Comparison of ENCODE assay signal across 8 mouse cellular contexts in genomic region chr10:81429092-81429491, GRCm38 (mm10). TPM values are rescaled to one million over a fixed set of nuclear protein-coding genes. Genes with fewer than 3 reads are reported as not detected.
DNase-seq lines count a peak whose midpoint lies in the region; ATAC-seq lines count a peak whose summit lies in the region.

No protein-coding gene starts in this region.

- no peak overlapping the region for H3K9ac ChIP-seq in forebrain, embryonic 16.5 days (replicated peaks; ENCODE audit: low read depth, low read length)
- no peak overlapping the region for H3K9ac ChIP-seq in neural tube, embryonic 11.5 days (ENCODE audit: low read length)

- peak overlapping the region; percentile 84; the same call in 1 of the 2 replicates for H3K4me3 ChIP-seq in forebrain, embryonic 10.5 days
- no peak overlapping the region for H3K4me3 ChIP-seq in forebrain, embryonic 16.5 days (replicated peaks; ENCODE audit: low read length)
- H3K4me3 ChIP-seq in limb, embryonic 10.5 days, result peak overlapping the region; percentile 85
- H3K4me3 ChIP-seq in neural tube, embryonic 11.5 days (ENCODE audit: low read depth, low read length), result peak overlapping the region; percentile 86; the same call in 1 of the 2 replicates

- H3K4me1 ChIP-seq in forebrain, embryonic 10.5 days, result peaks cover 70% of the 10 kb centered on the region
- peaks cover 59% of the 10 kb centered on the region for H3K4me1 ChIP-seq in forebrain, embryonic 16.5 days (replicated peaks; ENCODE audit: control insufficient read depth, insufficient read depth, low read length)
- peaks cover 70% of the 10 kb centered on the region for H3K4me1 ChIP-seq in limb, embryonic 10.5 days
- H3K4me1 ChIP-seq in neural tube, embryonic 11.5 days (ENCODE audit: control insufficient read depth, insufficient read depth, low read length), result peaks cover 17% of the 10 kb centered on the region

- no peak overlapping the region for H3K4me2 ChIP-seq in forebrain, embryonic 16.5 days (ENCODE audit: low read length)
- no peak overlapping the region for H3K4me2 ChIP-seq in neural tube, embryonic 11.5 days (ENCODE audit: low read depth)

- no peak for ATAC-seq in forebrain, embryonic 16.5 days
- ATAC-seq in neural tube, embryonic 11.5 days (ENCODE audit: insufficient read depth, low FRiP score, low TSS enrichment), result no peak

- intact Hi-C loops in gastrocnemius, postnatal 14 days (cut with DNase I; ENCODE audit: low total_unique reads), result no loop called here
- intact Hi-C loops in left cerebral cortex, postnatal 25 days (cut with DNase I), result no loop called here

- H3K27ac ChIP-seq in forebrain, embryonic 10.5 days, result peak overlapping the region; percentile 93; the same call in 1 of the 2 replicates
- H3K27ac ChIP-seq in forebrain, embryonic 16.5 days (ENCODE audit: low read length), result no peak overlapping the region
- H3K27ac ChIP-seq in limb, embryonic 10.5 days, result no peak overlapping the region
- no peak overlapping the region for H3K27ac ChIP-seq in neural tube, embryonic 11.5 days (ENCODE audit: low read depth, low read length)

- no peaks in the 10 kb centered on the region for H3K9me3 ChIP-seq in forebrain, embryonic 10.5 days
- no peaks in the 10 kb centered on the region for H3K9me3 ChIP-seq in forebrain, embryonic 16.5 days (ENCODE audit: control insufficient read depth, low read length)
- no peaks in the 10 kb centered on the region for H3K9me3 ChIP-seq in limb, embryonic 10.5 days (replicated peaks)
- H3K9me3 ChIP-seq in neural tube, embryonic 11.5 days (ENCODE audit: control insufficient read depth, low read length), result no peaks in the 10 kb centered on the region

- no peak for DNase-seq in forebrain, embryonic 10.5 days (ENCODE audit: extremely low spot score, low spot score)
- peak; percentile 8 for DNase-seq in right cerebral cortex, postnatal 14 days
- no peak for DNase-seq in right cerebral cortex, adult 18-20 months
- peak; percentile 5 for DNase-seq in gastrocnemius, postnatal 14 days
- no peak for DNase-seq in limb, embryonic 10.5 days (ENCODE audit: low spot score)
- DNase-seq in neural tube, embryonic 11.5 days (ENCODE audit: low spot score), result peak; percentile 7
- no peak for DNase-seq in left cerebral cortex, postnatal 25 days (ENCODE audit: low spot score in 2 of 2)

- H3K27me3 ChIP-seq in forebrain, embryonic 10.5 days (ENCODE audit: poor library complexity, severe bottlenecking), result peaks cover 92% of the 10 kb centered on the region
- H3K27me3 ChIP-seq in forebrain, embryonic 16.5 days (replicated peaks; ENCODE audit: control insufficient read depth, insufficient read depth, low read length), result peaks cover 3% of the 10 kb centered on the region; the same call in 1 of the 2 replicates
- H3K27me3 ChIP-seq in limb, embryonic 10.5 days (ENCODE audit: low read depth, poor library complexity, severe bottlenecking), result peaks cover 87% of the 10 kb centered on the region
- peaks cover 58% of the 10 kb centered on the region for H3K27me3 ChIP-seq in neural tube, embryonic 11.5 days (ENCODE audit: control insufficient read depth, insufficient read depth, low read length)

- WGBS in forebrain, embryonic 10.5 days, result 21% methylated on average over 2 of the region's 2 CpGs
- WGBS in forebrain, embryonic 16.5 days, result 33% methylated on average over 2 of the region's 2 CpGs
- WGBS in limb, embryonic 10.5 days, result 22% methylated on average over 2 of the region's 2 CpGs
- WGBS in neural tube, embryonic 11.5 days, result 15% methylated on average over 2 of the region's 2 CpGs

- no peaks in the 10 kb centered on the region for H3K36me3 ChIP-seq in forebrain, embryonic 10.5 days (replicated peaks)
- no peaks in the 10 kb centered on the region for H3K36me3 ChIP-seq in forebrain, embryonic 16.5 days (ENCODE audit: control insufficient read depth, insufficient read depth)
- H3K36me3 ChIP-seq in limb, embryonic 10.5 days, result no peaks in the 10 kb centered on the region
- no peaks in the 10 kb centered on the region for H3K36me3 ChIP-seq in neural tube, embryonic 11.5 days (ENCODE audit: control insufficient read depth, insufficient read depth, low read length)

RNA-seq across cellular contexts. Expression of gene Nfic, which starts 26.3 kb away (rescaled TPM):
- polyA plus RNA-seq in forebrain, embryonic 10.5 days (2016; fragmentation: Nextera tagmentation; extraction: Ambion mirVana), result 7.3 and 8.6 TPM in 2 replicates
- 25.4 and 27.0 TPM in 2 replicates for polyA plus RNA-seq in forebrain, embryonic 16.5 days (2015; fragmentation: Nextera tagmentation; extraction: Ambion mirVana)
- 100 to 1,000 TPM; 262 to 320 TPM for total RNA-seq in gastrocnemius, postnatal 14 days (2021)
- polyA plus RNA-seq in limb, embryonic 10.5 days (2016; fragmentation: Nextera tagmentation; extraction: Ambion mirVana), result 9.3 and 19.8 TPM in 2 replicates
- 16.8 TPM in 2 replicates for polyA plus RNA-seq in neural tube, embryonic 11.5 days (2014; fragmentation: Nextera tagmentation; extraction: Ambion mirVana)
- 10 to 100 TPM; 81.1 to 87.3 TPM for total RNA-seq in left cerebral cortex, postnatal 25 days (2021)

RNA-seq across cellular contexts. Expression of gene Smim24, which starts 36.2 kb away (rescaled TPM):
- polyA plus RNA-seq in forebrain, embryonic 10.5 days (2016; fragmentation: Nextera tagmentation; extraction: Ambion mirVana), result 1.6 and 1.9 TPM in 2 replicates
- 1.2 and 1.8 TPM in 2 replicates for polyA plus RNA-seq in forebrain, embryonic 16.5 days (2015; fragmentation: Nextera tagmentation; extraction: Ambion mirVana)
- total RNA-seq in gastrocnemius, postnatal 14 days (2021), result under 1 TPM; 0.45 to 0.91 TPM
- polyA plus RNA-seq in limb, embryonic 10.5 days (2016; fragmentation: Nextera tagmentation; extraction: Ambion mirVana), result 1.9 and 2.9 TPM in 2 replicates
- 1.9 and 3.5 TPM in 2 replicates for polyA plus RNA-seq in neural tube, embryonic 11.5 days (2014; fragmentation: Nextera tagmentation; extraction: Ambion mirVana)
- total RNA-seq in left cerebral cortex, postnatal 25 days (2021), result 1 to 10 TPM in 1 of 2 experiments, under 1 TPM in 1; 0.89 to 1.5 TPM

RNA-seq across cellular contexts. Expression of gene Gm48552, which starts 40.3 kb away (rescaled TPM):
- 0.78 and 1.4 TPM in 2 replicates for polyA plus RNA-seq in forebrain, embryonic 10.5 days (2016; fragmentation: Nextera tagmentation; extraction: Ambion mirVana)
- polyA plus RNA-seq in forebrain, embryonic 16.5 days (2015; fragmentation: Nextera tagmentation; extraction: Ambion mirVana), result 1.0 and 2.2 TPM in 2 replicates
- under 1 TPM in 1 of 2 experiments, not detected in 1; 0.80 TPM for total RNA-seq in gastrocnemius, postnatal 14 days (2021)
- polyA plus RNA-seq in limb, embryonic 10.5 days (2016; fragmentation: Nextera tagmentation; extraction: Ambion mirVana), result 1.4 and 1.5 TPM in 2 replicates
- 0.97 and 1.3 TPM in 2 replicates for polyA plus RNA-seq in neural tube, embryonic 11.5 days (2014; fragmentation: Nextera tagmentation; extraction: Ambion mirVana)
- 1 to 10 TPM; 4.0 to 4.1 TPM for total RNA-seq in left cerebral cortex, postnatal 25 days (2021)

RNA-seq across cellular contexts. Expression of gene Gm48551, which starts 44.8 kb away (rescaled TPM):
- 2.6 and 3.1 TPM in 2 replicates for polyA plus RNA-seq in forebrain, embryonic 10.5 days (2016; fragmentation: Nextera tagmentation; extraction: Ambion mirVana)
- 6.2 and 8.8 TPM in 2 replicates for polyA plus RNA-seq in forebrain, embryonic 16.5 days (2015; fragmentation: Nextera tagmentation; extraction: Ambion mirVana)
- total RNA-seq in gastrocnemius, postnatal 14 days (2021), result under 1 TPM; 0.41 to 0.47 TPM
- polyA plus RNA-seq in limb, embryonic 10.5 days (2016; fragmentation: Nextera tagmentation; extraction: Ambion mirVana), result 3.8 and 4.2 TPM in 2 replicates
- 1.7 and 3.0 TPM in 2 replicates for polyA plus RNA-seq in neural tube, embryonic 11.5 days (2014; fragmentation: Nextera tagmentation; extraction: Ambion mirVana)
- total RNA-seq in left cerebral cortex, postnatal 25 days (2021), result 1 to 10 TPM; 3.5 to 4.2 TPM

RNA-seq across cellular contexts. Expression of gene Dohh, which starts 44.9 kb away (rescaled TPM):
- polyA plus RNA-seq in forebrain, embryonic 10.5 days (2016; fragmentation: Nextera tagmentation; extraction: Ambion mirVana), result 96.8 and 97.9 TPM in 2 replicates
- polyA plus RNA-seq in forebrain, embryonic 16.5 days (2015; fragmentation: Nextera tagmentation; extraction: Ambion mirVana), result 86.0 and 91.0 TPM in 2 replicates
- 10 to 100 TPM; 38.6 to 39.8 TPM for total RNA-seq in gastrocnemius, postnatal 14 days (2021)
- 101 and 115 TPM in 2 replicates for polyA plus RNA-seq in limb, embryonic 10.5 days (2016; fragmentation: Nextera tagmentation; extraction: Ambion mirVana)
- 64.1 and 76.1 TPM in 2 replicates for polyA plus RNA-seq in neural tube, embryonic 11.5 days (2014; fragmentation: Nextera tagmentation; extraction: Ambion mirVana)
- 10 to 100 TPM; 83.7 to 87.7 TPM for total RNA-seq in left cerebral cortex, postnatal 25 days (2021)

Comparison
In these comparisons a context has a peak if more than half of its experiments do, and no peak if none do; other contexts are left out.
1. DNase-seq: peak in right cerebral cortex, postnatal 14 days (single experiment), gastrocnemius, postnatal 14 days (single experiment) and neural tube, embryonic 11.5 days (single experiment); none in forebrain, embryonic 10.5 days (single experiment), right cerebral cortex, adult 18-20 months (single experiment), limb, embryonic 10.5 days (single experiment) and left cerebral cortex, postnatal 25 days (0 of 2).